Mouse (Mus musculus) heart, postnatal 10 days (tissue): ENCODE measurements around the gene Krt17. TPM values are rescaled to one million over a fixed set of nuclear protein-coding genes. Genes with fewer than 3 reads are reported as not detected.
"Not testable (repeated sequence)": the region's sequence is repeated elsewhere in the genome, so short reads cannot be mapped to it uniquely, and the experiment has no call there.

ENCODE experiments used
- DNase-seq, 2 experiments: peaks; one replicate each; pipeline ENCODE4 v3.0.0; 2021
- intact Hi-C: fragments of 180-260 bp; cut with DNase I; formaldehyde crosslinking; loops from one replicate; pipeline ENCODE4 v1.15.1; 2025
- total RNA-seq, 2 experiments: library from RNA; stranded (reverse); gene quantifications; 2 replicates each; pipeline ENCODE4 v1.2.3; 2021

Gene Krt17
- not detected for total RNA-seq

DNA sequence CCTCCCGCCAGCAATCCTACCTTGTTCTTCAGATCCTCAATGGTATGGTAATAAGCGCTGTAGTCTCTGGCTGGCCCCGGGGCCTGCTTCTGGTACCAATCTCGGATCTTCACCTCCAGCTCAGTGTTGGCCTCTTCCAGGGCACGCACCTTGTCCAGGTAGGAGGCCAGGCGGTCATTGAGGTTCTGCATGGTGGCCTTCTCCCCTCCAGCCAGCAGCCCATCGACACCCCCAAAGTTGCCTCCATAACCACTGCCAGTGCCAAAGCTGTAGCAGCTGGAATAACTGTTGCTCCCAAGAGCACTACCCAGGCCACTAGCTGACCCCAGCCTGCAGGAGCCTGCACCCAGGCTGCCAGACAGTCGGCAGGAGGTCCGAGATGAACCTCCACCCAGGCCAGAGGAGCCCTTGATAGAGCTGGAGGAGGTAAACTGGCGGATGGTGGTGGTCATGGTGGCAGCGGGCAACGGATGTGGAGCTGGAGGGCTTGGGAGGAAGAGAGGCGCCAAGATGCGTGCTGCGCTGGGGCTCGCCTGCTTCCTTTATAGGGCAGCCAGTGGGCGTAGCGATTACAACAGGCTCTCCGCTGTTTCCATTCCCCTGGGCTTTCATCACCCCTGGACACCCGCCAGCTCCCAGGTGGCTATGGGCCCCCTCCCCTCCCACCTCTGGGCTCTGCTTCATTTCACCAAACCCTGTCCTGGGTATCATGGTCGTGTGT is at the start of gene Krt17:
TSS of gene Krt17 (minus strand) at position 516 of the 721 bp plus-strand sequence.
- DNase-seq: no peak
- intact Hi-C loops: no loop called here

- intact Hi-C loops, DNase-seq: not testable (repeated sequence)
Observed at GRCm38 (mm10) chr11:100308672-100309071, 47.8 kb upstream of the Krt17 start.

DNA sequence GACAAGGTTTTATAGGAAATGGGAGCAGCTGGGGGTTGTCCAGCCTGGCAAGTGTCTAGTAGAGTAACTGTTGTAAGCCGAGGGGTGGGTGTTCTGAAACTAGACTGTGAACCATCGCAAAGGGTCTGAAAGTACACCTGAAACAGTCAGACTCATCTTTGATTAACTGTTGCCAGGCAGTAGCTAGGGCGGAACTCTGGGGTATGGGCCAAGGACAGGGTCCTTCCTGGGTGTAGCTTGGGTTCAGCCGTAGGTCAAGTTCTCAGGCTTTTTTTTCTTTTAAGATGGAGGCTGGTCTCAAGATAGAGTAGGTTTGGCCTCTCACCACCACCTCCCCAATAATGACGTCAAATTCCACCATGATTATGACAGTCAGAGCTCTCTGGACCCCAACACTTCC is 47.1 kb upstream of the Krt17 start:
- intact Hi-C loops: no loop called here
- DNase-seq: no peak

- no peak for DNase-seq
- intact Hi-C loops: no loop called here
Observed at GRCm38 (mm10) chr11:100301292-100301691, 40.5 kb upstream of the Krt17 start.

DNA sequence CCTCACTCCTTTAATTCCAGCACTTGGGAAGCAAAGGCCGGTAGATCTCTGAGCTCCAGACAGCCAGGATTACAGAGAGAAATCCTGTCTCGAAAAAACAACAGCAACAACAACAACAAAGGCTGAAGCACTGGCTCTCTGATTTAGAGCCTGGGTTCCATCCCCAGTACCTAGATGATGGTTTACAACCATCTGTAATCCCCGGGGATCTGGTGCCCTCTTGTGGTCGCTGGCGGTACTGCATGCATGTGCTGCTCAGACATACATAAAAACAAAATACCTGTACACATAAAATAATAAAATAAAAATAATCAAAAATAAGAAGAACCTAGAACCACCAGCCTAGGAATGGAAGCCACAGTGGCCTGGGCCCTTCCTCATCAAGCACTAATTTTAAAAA is 39.5 kb upstream of the Krt17 start:
- DNase-seq: peak; percentile 42 to 72
- intact Hi-C loops: no loop called here

- intact Hi-C loops: loop anchor here (5.0 kb wide), 3 partner anchors 131 to 916 kb away; no protein-coding TSS in a partner anchor
- DNase-seq: peak; percentile 80 to 90
Observed at GRCm38 (mm10) chr11:100298274-100299036, 37.6 kb upstream of the Krt17 start.

- peak in 1 of 2 experiments; percentile 15 for DNase-seq
- intact Hi-C loops: loop anchor here (5.0 kb wide), 3 partner anchors 130 to 916 kb away; no protein-coding TSS in a partner anchor
Observed at GRCm38 (mm10) chr11:100297801-100298200, 37.0 kb upstream of the Krt17 start.

DNA sequence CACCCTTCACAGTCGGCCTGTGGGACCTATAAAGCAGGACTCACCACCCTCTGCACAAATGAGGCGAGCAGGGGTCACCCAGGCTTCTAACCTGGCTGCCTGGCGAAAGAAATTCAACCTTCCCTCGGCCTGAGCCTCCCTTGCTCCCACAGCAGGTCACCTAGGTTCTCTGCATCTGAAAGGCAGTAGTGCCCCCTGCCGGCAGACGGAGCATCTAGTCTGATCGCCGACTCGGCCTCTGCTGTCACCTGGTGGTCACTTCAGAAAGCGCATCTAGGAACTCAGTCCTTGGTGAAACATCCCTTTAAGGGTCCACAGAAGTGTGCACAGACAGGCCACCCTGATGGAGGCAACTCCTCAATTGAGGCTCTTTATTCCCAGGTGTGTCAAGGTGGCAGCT is 34.5 kb upstream of the Krt17 start:
- peak; percentile 80 to 91 for DNase-seq
- intact Hi-C loops: loop anchor here (5.0 kb wide), 3 partner anchors 128 to 913 kb away; no protein-coding TSS in a partner anchor

- DNase-seq: no peak
- intact Hi-C loops: no loop called here
Observed at GRCm38 (mm10) chr11:100292884-100293283, 32.1 kb upstream of the Krt17 start.

- peak in 1 of 2 experiments; percentile 20 for DNase-seq
- intact Hi-C loops: no loop called here
Observed at GRCm38 (mm10) chr11:100290235-100290634, 29.4 kb upstream of the Krt17 start.

DNA sequence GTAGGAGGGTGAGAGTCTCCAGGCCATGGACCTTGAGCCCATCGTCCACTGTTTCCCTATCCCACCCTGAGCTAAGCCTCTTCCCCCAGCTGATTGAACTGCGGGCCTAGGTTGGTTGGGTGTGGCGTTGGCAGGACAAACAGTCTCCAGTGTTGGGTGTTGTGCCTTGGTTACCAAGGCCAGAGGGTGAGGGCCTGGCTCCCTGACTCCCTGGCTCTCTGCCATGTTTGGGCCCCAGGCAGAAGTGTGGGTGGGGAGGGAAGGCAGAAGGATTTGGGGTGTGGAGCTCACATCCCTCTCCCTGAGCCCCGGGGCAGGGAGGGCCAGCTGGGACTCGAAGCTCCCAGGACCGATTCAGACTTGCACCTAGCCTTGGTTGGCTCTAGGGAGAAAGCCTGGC is 28.1 kb upstream of the Krt17 start:
- DNase-seq: peak; percentile 13 to 18
- intact Hi-C loops: no loop called here

DNA sequence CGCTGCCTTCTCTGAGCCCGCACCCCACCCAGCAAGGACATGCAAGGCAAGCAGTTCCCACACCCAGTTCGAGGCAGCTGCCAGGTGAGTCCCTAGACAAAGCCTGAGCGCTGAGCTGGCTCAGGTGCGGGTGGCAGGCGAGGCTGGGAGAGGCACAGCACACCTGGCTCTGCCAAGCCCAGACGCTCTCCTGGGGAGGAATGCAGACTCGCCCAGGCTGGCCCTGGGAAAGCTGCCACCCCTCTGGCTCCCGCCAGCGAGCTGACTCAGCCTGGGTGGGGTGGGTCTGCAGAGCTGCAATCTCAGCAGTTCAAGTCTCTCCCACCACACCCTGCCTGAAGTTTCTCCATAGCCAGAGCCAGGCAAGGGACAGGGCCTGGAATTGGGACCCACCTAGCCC is 26.2 kb upstream of the Krt17 start:
- peak; percentile 53 to 60 for DNase-seq
- intact Hi-C loops: no loop called here

- no peak for DNase-seq
- intact Hi-C loops: loop anchor here (5.0 kb wide), 1 partner anchor 908 kb away; no protein-coding TSS in a partner anchor
Observed at GRCm38 (mm10) chr11:100284988-100285387, 24.2 kb upstream of the Krt17 start.

DNA sequence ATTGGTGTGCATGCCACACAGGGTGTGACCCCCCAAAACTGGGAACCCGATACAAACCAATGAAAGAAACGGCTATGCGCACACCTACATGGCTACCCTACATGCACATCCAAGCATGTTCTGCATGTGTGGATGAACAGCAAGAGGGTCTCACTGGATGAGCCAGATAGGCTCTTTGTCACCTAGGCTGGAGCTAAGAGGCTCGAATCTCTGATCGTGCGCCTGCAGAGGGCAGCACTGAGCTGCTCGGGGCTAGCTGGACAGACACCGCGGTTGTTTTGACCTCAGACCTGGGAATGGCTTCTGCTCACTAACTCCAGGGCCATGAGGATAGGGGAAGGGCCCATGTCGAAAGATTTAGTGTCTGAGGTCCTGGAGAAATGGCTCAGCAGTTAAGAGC is 21.7 kb upstream of the Krt17 start:
- intact Hi-C loops: loop anchor here (1.0 to 5.0 kb wide), 3 partner anchors 113 to 905 kb away; no protein-coding TSS in a partner anchor

GRCm38 (mm10) chr11:100281596-100282544 is 21.0 kb upstream of the Krt17 start:
- peak; percentile 83 to 93 for DNase-seq
- intact Hi-C loops: loop anchor here (1.0 to 5.0 kb wide), 3 partner anchors 113 to 905 kb away; no protein-coding TSS in a partner anchor

More for the DNA sequence above, 21.7 kb upstream of the Krt17 start:
- peak; percentile 75 to 89 for DNase-seq

- intact Hi-C loops: no loop called here
- no peak for DNase-seq
Observed at GRCm38 (mm10) chr11:100278759-100279158, 17.9 kb upstream of the Krt17 start.

DNA sequence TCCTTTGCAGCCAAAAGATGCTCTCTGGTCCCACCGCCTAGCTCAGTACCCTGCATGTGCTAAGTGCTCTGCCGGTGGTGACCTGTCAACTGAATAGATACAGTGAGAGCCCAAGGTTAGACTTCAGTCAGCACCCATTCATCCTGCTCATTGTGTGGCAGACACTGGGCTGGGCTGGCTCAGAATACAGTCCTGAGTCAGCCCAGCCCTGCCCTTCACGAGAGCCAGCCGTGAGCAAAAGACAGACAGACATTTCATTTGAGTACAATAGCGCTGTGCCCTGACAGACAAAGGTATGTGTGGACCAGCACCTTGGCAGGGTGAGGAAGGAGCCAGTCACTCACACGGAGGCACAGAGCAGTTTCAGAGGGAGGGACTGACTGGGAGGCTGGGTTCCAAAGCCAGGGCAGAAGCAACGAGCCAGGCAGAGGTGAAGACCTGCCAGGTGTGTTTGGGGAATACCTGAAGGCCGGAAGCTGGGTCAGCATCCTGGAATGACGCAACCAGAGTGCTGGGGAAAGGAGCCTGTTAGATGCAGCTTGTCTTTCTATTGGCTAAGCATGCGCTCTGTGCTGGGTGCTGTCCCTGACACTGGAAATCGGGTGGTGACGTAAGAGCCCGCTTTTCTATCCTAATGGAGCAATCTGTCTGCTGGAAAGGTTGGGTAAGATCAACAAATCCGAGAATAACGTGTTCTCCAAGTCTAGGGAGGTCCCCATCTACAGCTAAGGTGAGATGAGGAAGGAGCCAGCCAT is 17.1 kb upstream of the Krt17 start:
- intact Hi-C loops: no loop called here
- DNase-seq: no peak

DNA sequence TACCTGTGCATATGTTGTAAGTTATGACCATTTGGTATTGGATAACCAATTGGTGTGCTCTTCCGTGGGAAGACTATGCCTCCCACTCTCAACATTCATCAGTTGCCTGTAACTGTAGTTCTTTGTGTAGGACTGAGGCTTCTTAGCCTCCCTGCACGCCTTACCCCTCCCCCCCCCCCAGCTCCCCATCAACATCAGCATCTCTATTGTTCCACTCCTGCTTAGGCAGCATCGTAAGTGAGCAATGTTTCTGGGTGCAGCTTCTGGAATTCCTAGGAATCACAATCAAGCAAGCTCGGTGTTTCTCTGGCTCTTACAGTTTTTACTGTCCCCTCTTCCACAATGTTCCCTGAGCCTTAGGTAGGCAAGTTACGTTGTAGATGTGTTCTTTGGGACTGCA is 14.6 kb upstream of the Krt17 start:
- DNase-seq: no peak
- intact Hi-C loops: no loop called here

- intact Hi-C loops: no loop called here
- no peak for DNase-seq
Observed at GRCm38 (mm10) chr11:100274719-100275118, 13.9 kb upstream of the Krt17 start.

DNA sequence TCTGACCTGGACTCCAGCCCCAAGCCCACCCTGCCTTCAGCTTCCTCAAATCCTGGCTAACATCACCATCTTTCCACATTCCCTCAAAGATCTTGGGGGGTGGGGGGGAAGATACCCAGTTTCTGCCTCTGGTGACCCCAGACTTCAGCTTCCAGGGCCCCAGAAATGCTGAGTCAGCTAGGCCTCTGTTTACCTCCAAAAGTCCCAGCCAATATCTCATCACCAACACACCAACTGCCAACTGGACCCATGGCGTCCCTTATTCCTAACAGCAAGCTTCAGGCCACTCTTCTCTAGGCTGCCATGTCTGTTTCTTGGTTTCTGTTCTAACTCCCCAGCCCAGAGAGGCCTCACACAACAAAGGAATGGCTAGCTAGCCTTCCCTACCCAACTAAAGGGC is 11.0 kb upstream of the Krt17 start:
- intact Hi-C loops: no loop called here
- no peak for DNase-seq
